Mouse (Mus musculus) cerebral cortex, adult 2 months (tissue): Measurements from ENCODE around the gene Rab22a.

Experiments
- WGBS: fragments of 180-500 bp; shearing (Covaris S2); methylation state at CpG from one replicate; pipeline ENCODE4 v1.1.7; 2018; 5-methylcytosine and 5-hydroxymethylcytosine counted together

The Rab22a gene

GRCm38 (mm10) chr2:173724382-173724781 is 64.8 kb downstream of the Rab22a start:
- 58% methylated on average over 14 of the region's 14 CpGs for WGBS

GRCm38 (mm10) chr2:173724940-173725807 is 65.6 kb downstream of the Rab22a start:
- 69% methylated on average over 15 of the region's 15 CpGs for WGBS

- 99% methylated on average over 4 of the region's 4 CpGs for WGBS
Observed at GRCm38 (mm10) chr2:173725819-173726218, 66.3 kb downstream of the Rab22a start.

- 36% methylated on average over 9 of the region's 9 CpGs for WGBS
Observed at GRCm38 (mm10) chr2:173730444-173730966, 70.9 kb downstream of the Rab22a start.

- 57% methylated on average over 2 of the region's 2 CpGs for WGBS
Observed at GRCm38 (mm10) chr2:173734426-173734825, 74.9 kb downstream of the Rab22a start.

GRCm38 (mm10) chr2:173737222-173737989 is 77.8 kb downstream of the Rab22a start, which contains the start of gene Vapb:
Gene Vapb (plus strand): TSS chr2:173737511.
- WGBS, result under 1% methylated on average over 70 of the region's 70 CpGs

- 87% methylated on average over 9 of the region's 9 CpGs for WGBS
Observed at GRCm38 (mm10) chr2:173738232-173738631, 78.7 kb downstream of the Rab22a start.

GRCm38 (mm10) chr2:173739107-173739506 is 79.5 kb downstream of the Rab22a start:
- 86% methylated on average over 7 of the region's 7 CpGs for WGBS

- 75% methylated on average over 13 of the region's 13 CpGs for WGBS
Observed at GRCm38 (mm10) chr2:173742090-173742489, 82.5 kb downstream of the Rab22a start.

- 70% methylated on average over 9 of the region's 9 CpGs for WGBS
Observed at GRCm38 (mm10) chr2:173742744-173743143, 83.2 kb downstream of the Rab22a start.

GRCm38 (mm10) chr2:173744070-173744815 is 84.7 kb downstream of the Rab22a start:
- WGBS, result 90% methylated on average over 7 of the region's 7 CpGs

- 82% methylated on average over 2 of the region's 2 CpGs for WGBS
Observed at GRCm38 (mm10) chr2:173748961-173749659, 89.5 kb downstream of the Rab22a start.

GRCm38 (mm10) chr2:173755433-173756144 is 96.0 kb downstream of the Rab22a start:
- WGBS, result 59% methylated on average over 8 of the region's 8 CpGs
